Mouse (Mus musculus) forebrain, embryonic 15.5 days (tissue): ENCODE measurements around the gene Btbd35f7. TPM values are rescaled to one million over a fixed set of nuclear protein-coding genes. Genes with fewer than 3 reads are reported as not detected.
"Not testable (repeated sequence)": the region's sequence is repeated elsewhere in the genome, so short reads cannot be mapped to it uniquely, and the experiment has no call there.

ENCODE experiments used
- ATAC-seq: fragments of 200-750 bp; cut with Nextera tagmentation; replicated peaks from 2 replicates; pipeline ENCODE4 v1.8.0; 2017; ENCODE audit warnings: mild to moderate bottlenecking, moderate TSS enrichment, moderate library complexity
- H3K27ac ChIP-seq: fragments of 300-500 bp; sonication (generic); replicated peaks from 2 replicates; pipeline ENCODE4 v1.5.1; 2015; ENCODE audit warnings: mild to moderate bottlenecking, inconsistent platforms
- H3K27me3 ChIP-seq: fragments of 300-500 bp; sonication (generic); 2 replicates; pipeline ENCODE4 v1.6.1; 2015; ENCODE audit warnings: inconsistent platforms
- H3K36me3 ChIP-seq: fragments of 300-500 bp; sonication (generic); 2 replicates; pipeline ENCODE4 v1.6.1; 2015; ENCODE audit warnings: mild to moderate bottlenecking, inconsistent platforms
- H3K4me1 ChIP-seq: fragments of 300-500 bp; sonication (generic); 2 replicates; pipeline ENCODE4 v1.6.1; 2015; ENCODE audit warnings: inconsistent platforms
- H3K4me2 ChIP-seq: fragments of 300-500 bp; sonication (generic); replicated peaks from 2 replicates; pipeline ENCODE4 v1.6.1; 2015; ENCODE audit warnings: mild to moderate bottlenecking, inconsistent platforms
- H3K4me3 ChIP-seq: fragments of 300-500 bp; sonication (generic); 2 replicates; pipeline ENCODE4 v1.5.1; 2015; ENCODE audit warnings: mild to moderate bottlenecking, inconsistent platforms
- H3K9ac ChIP-seq: fragments of 300-500 bp; sonication (generic); replicated peaks from 2 replicates; pipeline ENCODE4 v1.6.1; 2015; ENCODE audit warnings: mild to moderate bottlenecking, inconsistent platforms
- H3K9me3 ChIP-seq: fragments of 300-500 bp; sonication (generic); 2 replicates; pipeline ENCODE4 v1.6.1; 2016; ENCODE audit warnings: inconsistent platforms
- WGBS: fragments of 180-500 bp; shearing (Covaris S2); methylation state at CpG from one replicate; pipeline ENCODE4 v1.1.7; 2015; ENCODE audit warnings: mixed read lengths; 5-methylcytosine and 5-hydroxymethylcytosine counted together
- polyA plus RNA-seq: library from polyadenylated mRNA; unstranded; fragments of >200 nt; fragmentation: Nextera tagmentation; extraction: Ambion mirVana; gene quantifications from 2 replicates; pipeline ENCODE4 v1.2.1, GENCODE M21; 2015

Btbd35f7 gene
- polyA plus RNA-seq = not detected in 2 replicates

GRCm38 (mm10) chrX:5668767-5669166, at the start of gene Btbd35f7:
TSS of gene Btbd35f7 (plus strand) at chrX:5669067.
- WGBS = no CpG with 5 or more reads among the region's 2 CpGs
- not testable (repeated sequence) for H3K27ac ChIP-seq, H3K4me2 ChIP-seq, ATAC-seq, H3K4me3 ChIP-seq, H3K4me1 ChIP-seq, H3K27me3 ChIP-seq, H3K36me3 ChIP-seq, H3K9ac ChIP-seq, H3K9me3 ChIP-seq

Other genes starting within 250 kb of the Btbd35f7 start
- not detected in 2 replicates for gene Mycs, start 199.8 kb upstream of the Btbd35f7 start, polyA plus RNA-seq